Mouse (Mus musculus) ES-CJ7 (cell line): ENCODE measurements around the gene Neurog1.
A peak's percentile ranks its signal among the peaks of the same experiment; 100 is the strongest.

Source experiments
- DNase-seq: peaks from one replicate; pipeline ENCODE4 v3.0.0; 2011; ENCODE audit warnings: low read depth, low spot score

Gene Neurog1

GRCm38 (mm10) chr13:56258196-56259020 is 6.4 kb upstream of the Neurog1 start:
- peak; percentile 62 for DNase-seq

- no peak for DNase-seq
Observed at GRCm38 (mm10) chr13:56257469-56258153, 5.6 kb upstream of the Neurog1 start.

GRCm38 (mm10) chr13:56256716-56257299 is 4.8 kb upstream of the Neurog1 start:
- DNase-seq: no peak

- DNase-seq: no peak
Observed at GRCm38 (mm10) chr13:56253379-56253778, 1.4 kb upstream of the Neurog1 start.

- no peak for DNase-seq
Observed at GRCm38 (mm10) chr13:56252783-56253182, 820 bp upstream of the Neurog1 start.

GRCm38 (mm10) chr13:56251176-56251923 is 613 bp downstream of the Neurog1 start:
- peak; percentile 48 for DNase-seq

- no peak for DNase-seq
Observed at GRCm38 (mm10) chr13:56250551-56251161, 1.3 kb downstream of the Neurog1 start.

- no peak for DNase-seq
Observed at GRCm38 (mm10) chr13:56249593-56250341, 2.2 kb downstream of the Neurog1 start.

GRCm38 (mm10) chr13:56243104-56243503 is 8.9 kb downstream of the Neurog1 start:
- peak; percentile 37 for DNase-seq

GRCm38 (mm10) chr13:56240012-56240770 is 11.8 kb downstream of the Neurog1 start:
- no peak for DNase-seq

GRCm38 (mm10) chr13:56237905-56238304 is 14.1 kb downstream of the Neurog1 start:
- DNase-seq: no peak

GRCm38 (mm10) chr13:56236194-56236593 is 15.8 kb downstream of the Neurog1 start:
- DNase-seq: peak; percentile 58

GRCm38 (mm10) chr13:56228790-56229189 is 23.2 kb downstream of the Neurog1 start:
- no peak for DNase-seq

GRCm38 (mm10) chr13:56226175-56226954 is 25.6 kb downstream of the Neurog1 start:
- no peak for DNase-seq

GRCm38 (mm10) chr13:56223625-56224024 is 28.3 kb downstream of the Neurog1 start:
- no peak for DNase-seq

- DNase-seq: no peak
Observed at GRCm38 (mm10) chr13:56222849-56223246, 29.1 kb downstream of the Neurog1 start.

GRCm38 (mm10) chr13:56221995-56222848 is 29.7 kb downstream of the Neurog1 start:
- peak; percentile 78 for DNase-seq
